Mouse (Mus musculus) kidney, embryonic 14.5 days (tissue): ENCODE measurements at regions not wholly inside any gene's neighbourhood (a gene's known extent, or its start where the extent isn't known, plus 50 kb on each side); places are given as distances from the start of the nearest gene placed in this dataset.
"Not testable (repeated sequence)": the region's sequence is repeated elsewhere in the genome, so short reads cannot be mapped to it uniquely, and the experiment has no call there.

Source experiments
- ATAC-seq: fragments of 200-750 bp; cut with Nextera tagmentation; 2 replicates; pipeline ENCODE4 v1.8.0; 2017; ENCODE audit warnings: moderate number of reproducible peaks, mild to moderate bottlenecking, moderate TSS enrichment, moderate library complexity; ENCODE audit not compliant: low FRiP score, low TSS enrichment
- H3K27ac ChIP-seq: fragments of 300-500 bp; sonication (generic); 2 replicates; pipeline ENCODE4 v1.5.1; 2014; ENCODE audit warnings: low read depth, mild to moderate bottlenecking, low read length, moderate library complexity, mixed read lengths
- H3K27me3 ChIP-seq: fragments of 300-500 bp; sonication (generic); 2 replicates; pipeline ENCODE4 v1.6.1; 2014; ENCODE audit warnings: mild to moderate bottlenecking, low read length; ENCODE audit not compliant: control insufficient read depth, insufficient read depth
- H3K36me3 ChIP-seq: fragments of 300-500 bp; sonication (generic); 2 replicates; pipeline ENCODE4 v1.6.1; 2014; ENCODE audit warnings: low read length, mixed read lengths; ENCODE audit not compliant: control insufficient read depth, insufficient read depth
- H3K4me1 ChIP-seq: fragments of 300-500 bp; sonication (generic); 2 replicates; pipeline ENCODE4 v1.6.1; 2014; ENCODE audit warnings: low read length, mixed read lengths; ENCODE audit not compliant: control insufficient read depth, insufficient read depth
- H3K4me2 ChIP-seq: fragments of 300-500 bp; sonication (generic); replicated peaks from 2 replicates; pipeline ENCODE4 v1.6.1; 2014; ENCODE audit warnings: low read depth, mild to moderate bottlenecking, low read length
- H3K4me3 ChIP-seq: fragments of 300-500 bp; sonication (generic); 2 replicates; pipeline ENCODE4 v1.5.1; 2014; ENCODE audit warnings: mild to moderate bottlenecking, low read length
- H3K9ac ChIP-seq: fragments of 300-500 bp; sonication (generic); 2 replicates; pipeline ENCODE4 v1.6.1; 2014; ENCODE audit warnings: low read depth, mild to moderate bottlenecking, low read length, moderate library complexity
- H3K9me3 ChIP-seq: fragments of 300-500 bp; sonication (generic); 2 replicates; pipeline ENCODE4 v1.6.1; 2016; ENCODE audit warnings: low read length; ENCODE audit not compliant: control insufficient read depth
- WGBS: fragments of 180-500 bp; shearing (Covaris S2); extraction: QIAGEN DNeasy Blood & Tissue Kit; methylation state at CpG from one replicate; pipeline ENCODE4 v1.1.7; 2014; 5-methylcytosine and 5-hydroxymethylcytosine counted together

DNA sequence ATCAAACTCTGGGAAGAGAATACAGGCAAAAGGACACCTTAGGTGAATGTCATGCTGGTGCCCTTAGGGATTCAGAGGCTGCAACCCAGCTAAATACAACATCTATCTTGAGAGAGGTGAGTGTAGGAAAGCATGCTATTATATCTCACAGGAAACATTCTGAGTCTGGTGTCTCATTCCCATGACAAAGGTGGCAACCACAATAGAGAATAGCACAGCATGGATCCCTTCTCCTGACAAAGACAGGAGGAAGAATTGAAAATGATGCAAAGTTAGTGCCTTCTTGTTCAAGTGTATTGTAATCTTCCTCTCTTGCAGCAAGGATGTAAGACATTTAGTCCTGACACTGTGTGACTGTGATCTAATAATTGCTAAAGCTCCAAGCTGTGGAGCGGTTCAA is 532.8 kb downstream of the Tfec start:
- no peak for ATAC-seq
- WGBS: 90% methylated on average over 1 of the region's 1 CpGs
- H3K4me3 ChIP-seq: no peak overlapping the region

DNA sequence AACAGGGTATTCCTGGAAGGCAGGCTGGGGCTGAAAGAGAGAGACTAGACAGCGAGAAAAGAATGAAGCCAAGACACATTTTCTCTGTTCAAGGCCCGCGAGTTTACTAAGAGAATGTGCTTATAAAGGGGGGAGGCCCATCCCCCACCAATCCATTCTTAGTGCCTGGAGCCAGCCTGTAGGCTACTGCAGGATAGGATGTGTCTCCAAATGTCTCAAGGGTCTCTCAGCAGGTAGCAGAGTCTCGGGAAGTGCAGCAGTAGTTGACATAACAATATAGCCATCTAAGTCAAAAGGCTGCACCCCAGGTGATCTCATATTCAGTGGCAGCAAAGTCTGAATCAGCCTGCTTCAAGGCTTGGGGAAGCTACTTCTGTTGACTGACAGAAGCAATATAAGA is 536.2 kb downstream of the Tfec start:
- no peak overlapping the region for H3K4me3 ChIP-seq
- H3K9ac ChIP-seq: no peak overlapping the region
- no peaks in the 10 kb centered on the region for H3K4me1 ChIP-seq
- no peaks in the 10 kb centered on the region for H3K36me3 ChIP-seq
- no peak for ATAC-seq
- H3K4me2 ChIP-seq: no peak overlapping the region
- H3K27ac ChIP-seq: no peak overlapping the region
- H3K27me3 ChIP-seq: no peaks in the 10 kb centered on the region
- 68% methylated on average over 4 of the region's 4 CpGs for WGBS
- H3K9me3 ChIP-seq: no peaks in the 10 kb centered on the region

More for the DNA sequence above, 532.8 kb downstream of the Tfec start:
- H3K27ac ChIP-seq: no peak overlapping the region
- no peaks in the 10 kb centered on the region for H3K4me1 ChIP-seq
- no peak overlapping the region for H3K4me2 ChIP-seq
- H3K9me3 ChIP-seq: no peaks in the 10 kb centered on the region
- H3K27me3 ChIP-seq: no peaks in the 10 kb centered on the region
- no peak overlapping the region for H3K9ac ChIP-seq
- H3K36me3 ChIP-seq: no peaks in the 10 kb centered on the region

DNA sequence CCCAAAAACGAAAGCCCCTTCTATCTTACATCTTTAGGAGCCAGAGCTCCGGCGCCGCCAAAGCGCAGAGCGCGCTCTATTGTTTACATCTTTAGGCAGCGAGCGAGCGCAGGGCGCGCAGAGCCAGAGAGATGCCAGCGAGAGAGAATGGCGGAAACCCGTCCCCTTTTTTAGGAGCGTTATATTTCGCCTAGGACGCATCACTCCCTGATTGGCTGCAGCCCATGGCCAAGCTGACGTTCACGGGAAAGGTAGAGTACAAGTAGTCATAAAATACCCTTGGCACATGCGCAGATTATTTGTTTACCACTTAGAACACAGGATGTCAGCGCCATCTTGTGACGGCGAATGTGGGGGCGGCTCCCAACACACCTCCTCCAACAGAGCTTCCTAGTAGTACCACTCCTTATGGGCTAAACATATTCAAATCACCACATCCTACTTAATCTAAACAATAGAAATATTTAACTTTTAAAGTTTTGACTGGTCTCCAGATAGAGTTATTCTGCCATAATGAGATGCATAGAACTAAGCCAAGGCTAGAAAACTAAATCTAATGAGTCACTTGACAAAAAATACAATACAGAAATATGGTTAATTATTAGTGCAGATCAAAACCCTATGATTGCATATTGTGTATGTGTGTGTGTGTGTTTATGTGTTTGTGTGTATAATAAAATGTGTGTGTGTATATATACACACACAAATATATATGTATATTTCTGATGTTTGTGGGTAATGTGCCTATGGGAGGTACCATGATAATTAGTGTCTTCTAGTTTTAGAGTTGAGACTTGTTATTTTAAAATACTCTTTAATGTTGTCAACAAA is 538.1 kb downstream of the Tfec start:
- not testable (repeated sequence) for H3K27ac ChIP-seq, H3K4me2 ChIP-seq, H3K36me3 ChIP-seq, H3K9ac ChIP-seq, H3K27me3 ChIP-seq, H3K9me3 ChIP-seq, H3K4me1 ChIP-seq
- H3K4me3 ChIP-seq: peak overlapping the region; percentile 19; the same call in 1 of the 2 replicates
- peak; percentile 77; the same call in 1 of the 2 replicates for ATAC-seq
- WGBS: 62% methylated on average over 9 of the region's 25 CpGs

DNA sequence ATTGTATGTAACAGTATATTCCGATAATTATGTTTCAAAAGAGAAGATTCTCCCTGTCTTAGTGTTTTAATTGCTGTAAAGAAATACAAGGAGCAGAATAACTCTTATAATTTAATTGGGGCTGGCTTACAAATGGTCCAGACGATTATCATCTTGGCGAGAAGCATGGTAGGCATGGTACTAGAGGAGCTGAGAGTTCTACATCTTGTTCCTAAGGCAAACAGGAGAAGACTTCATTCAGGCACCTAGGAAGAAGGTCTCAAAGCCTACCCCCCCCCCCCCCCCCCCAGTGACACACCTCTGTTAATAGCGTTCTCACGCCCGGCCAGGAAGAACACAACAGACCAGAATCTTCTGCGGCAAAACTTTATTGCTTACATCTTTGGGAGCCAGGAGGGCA is 538.8 kb downstream of the Tfec start:
- peak; percentile 55; the same call in 1 of the 2 replicates for ATAC-seq
- Histone ChIP-seq H3K36me3 (no peaks in the 10 kb centered on the region), H3K27me3 (no peaks in the 10 kb centered on the region), H3K9me3 (no peaks in the 10 kb centered on the region), H3K4me1 (no peaks in the 10 kb centered on the region), H3K4me2 (no peak overlapping the region), H3K9ac (no peak overlapping the region), H3K27ac (no peak overlapping the region), H3K4me3 (peak overlapping the region; percentile 19; the same call in 1 of the 2 replicates)
- 67% methylated on average over 6 of the region's 7 CpGs for WGBS

DNA sequence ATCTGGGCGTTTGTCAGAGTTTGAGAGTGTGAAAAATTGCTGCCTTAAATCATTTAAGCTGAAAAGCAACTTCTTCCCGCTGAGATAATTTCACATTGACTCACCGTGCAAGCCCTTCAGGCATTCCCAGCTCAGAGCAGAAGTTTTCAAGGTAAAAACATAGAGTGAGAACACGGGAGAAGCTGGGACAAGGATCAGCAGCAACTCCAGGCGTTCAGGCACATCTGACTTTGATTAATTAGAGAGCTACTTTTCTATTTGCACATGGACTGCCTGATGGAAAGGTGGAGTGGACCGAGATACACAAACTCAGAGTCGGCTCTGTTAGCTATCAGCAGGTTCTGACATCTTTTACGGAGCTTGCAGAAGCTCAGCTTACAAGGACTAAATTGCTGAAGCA is 564.6 kb downstream of the Tfec start:
- Histone ChIP-seq H3K27ac (no peak overlapping the region), H3K4me1 (no peaks in the 10 kb centered on the region), H3K9ac (no peak overlapping the region), H3K4me3 (no peak overlapping the region), H3K36me3 (no peaks in the 10 kb centered on the region), H3K9me3 (no peaks in the 10 kb centered on the region), H3K27me3 (no peaks in the 10 kb centered on the region), H3K4me2 (no peak overlapping the region)
- 30% methylated on average over 8 of the region's 8 CpGs for whole genome bisulfite sequencing
- ATAC-seq: no peak

DNA sequence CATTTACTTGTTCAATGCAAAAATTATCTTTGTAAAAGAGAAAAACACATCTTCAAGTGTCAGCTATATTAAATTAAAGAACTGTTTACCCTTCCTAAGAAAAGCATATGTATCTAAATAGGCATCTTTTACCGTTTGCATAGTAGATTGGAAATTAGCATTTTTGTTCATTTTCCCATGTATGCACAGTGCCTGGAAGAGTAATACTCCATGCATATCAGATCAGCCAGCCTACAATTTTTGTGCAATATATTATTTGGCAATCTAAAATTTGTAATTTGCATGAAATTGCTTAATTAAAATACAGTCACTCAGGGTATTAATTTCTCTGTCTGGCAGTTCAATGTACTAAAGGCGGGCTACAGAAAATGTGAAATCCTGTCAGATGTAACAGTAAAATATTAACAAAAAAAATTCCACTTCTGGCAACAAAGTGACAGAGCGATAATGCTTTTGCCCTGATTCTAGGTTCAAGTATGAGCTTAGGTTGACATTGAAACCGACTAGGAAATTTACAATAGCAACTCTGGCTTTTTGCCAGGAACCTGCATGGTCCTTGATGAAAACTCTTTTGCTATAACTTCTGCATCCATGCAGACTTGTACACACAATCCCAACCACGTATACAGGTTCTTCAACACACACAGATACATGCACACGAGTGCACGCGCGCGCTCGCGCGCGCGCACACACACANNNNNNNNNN is 583.8 kb downstream of the Tfec start:
- WGBS: 90% methylated on average over 15 of the region's 15 CpGs
- no peaks in the 10 kb centered on the region for H3K9me3 ChIP-seq
- no peak overlapping the region for H3K9ac ChIP-seq
- no peak overlapping the region for H3K27ac ChIP-seq
- H3K27me3 ChIP-seq: no peaks in the 10 kb centered on the region
- no peak overlapping the region for H3K4me3 ChIP-seq
- 0 out of 2 replicates have a peak, but pooled peaks cover 4% of the 10 kb centered on the region for H3K4me1 ChIP-seq
- ATAC-seq: no peak
- H3K4me2 ChIP-seq: no peak overlapping the region
- H3K36me3 ChIP-seq: no peaks in the 10 kb centered on the region

DNA sequence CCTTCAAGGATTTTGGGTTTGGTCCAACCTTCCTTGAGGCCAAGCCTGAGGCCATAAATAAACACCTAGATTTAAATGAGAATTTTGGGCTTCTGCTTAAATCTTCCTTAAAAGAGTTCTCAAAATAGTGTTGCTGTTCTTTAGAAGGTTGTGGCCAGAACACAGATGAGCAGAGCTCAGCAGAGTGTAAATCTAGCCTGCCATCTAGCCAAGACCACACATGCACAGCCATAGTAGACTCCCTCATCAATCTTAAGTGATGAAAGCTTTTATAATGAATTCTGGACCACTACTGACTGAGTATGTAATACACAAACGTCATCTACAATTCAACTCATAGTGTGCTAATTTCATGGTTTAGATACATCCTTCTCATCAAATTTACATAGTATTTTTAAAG is 585.3 kb downstream of the Tfec start:
- no peak overlapping the region for H3K4me2 ChIP-seq
- 44% methylated on average over 1 of the region's 1 CpGs for WGBS
- no peak overlapping the region for H3K9ac ChIP-seq
- ATAC-seq: peak; percentile 71; the same call in 1 of the 2 replicates
- no peaks in the 10 kb centered on the region for H3K9me3 ChIP-seq
- no peak overlapping the region for H3K4me3 ChIP-seq
- no peaks in the 10 kb centered on the region for H3K27me3 ChIP-seq
- no peaks in the 10 kb centered on the region for H3K36me3 ChIP-seq
- H3K27ac ChIP-seq: no peak overlapping the region
- H3K4me1 ChIP-seq: 0 out of 2 replicates have a peak, but pooled peaks cover 4% of the 10 kb centered on the region

DNA sequence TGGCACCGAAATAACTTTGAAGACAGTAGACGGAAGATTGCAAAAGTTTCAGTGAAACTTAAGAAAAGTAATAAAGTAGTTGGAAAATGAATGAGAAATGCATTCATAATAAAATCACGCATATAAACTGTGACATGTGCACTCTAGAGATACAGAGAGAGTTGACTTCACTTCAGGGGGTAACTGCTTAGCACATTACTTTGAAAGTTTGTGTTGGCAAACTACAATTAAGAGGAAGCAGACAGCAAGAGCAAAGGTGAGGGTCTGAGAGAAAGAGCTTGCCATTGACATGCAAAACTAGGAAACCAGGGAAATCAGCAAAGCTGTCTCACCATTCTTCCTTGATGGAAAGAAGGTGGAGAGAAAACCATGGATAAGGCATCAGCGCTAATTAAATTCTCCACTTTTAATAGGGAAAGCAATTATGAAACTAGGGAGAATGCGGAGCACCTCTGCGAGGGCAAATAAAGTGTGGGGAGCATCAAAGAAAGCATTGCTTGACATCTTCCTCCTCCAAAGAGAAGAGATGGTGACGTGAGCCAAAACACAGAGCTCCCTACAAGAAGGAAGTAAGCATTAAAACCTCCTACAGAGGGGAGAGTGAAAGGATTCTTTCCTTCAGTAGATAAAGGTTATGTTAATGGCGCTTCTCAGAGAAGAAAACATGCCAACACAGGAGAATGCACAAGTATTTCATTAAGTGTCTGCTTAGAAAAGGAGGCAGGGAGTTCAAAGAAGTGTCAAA is 563.0 kb downstream of the Mdfic start:
- Histone ChIP-seq H3K27ac (no peak overlapping the region), H3K9me3 (no peaks in the 10 kb centered on the region), H3K27me3 (no peaks in the 10 kb centered on the region), H3K4me1 (no peaks in the 10 kb centered on the region), H3K9ac (no peak overlapping the region), H3K4me3 (no peak overlapping the region), H3K36me3 (no peaks in the 10 kb centered on the region), H3K4me2 (no peak overlapping the region)
- no peak for ATAC-seq
- 61% methylated on average over 8 of the region's 8 CpGs for WGBS
